In genomic region chr8:88528186-88528585, GRCm38 (mm10) we compare ENCODE assay signal across 25 mouse cellular contexts. TPM values are rescaled to one million over a fixed set of nuclear protein-coding genes. Genes with fewer than 3 reads are reported as not detected.
"Had no signal": no experiment of that assay in that cellular context is flagged by ENCODE, and none has a peak within 500 bp of the region (broad histone marks: within the 10 kb centered on the region; RNA-seq: fewer than 3 reads in every experiment).

No protein-coding gene starts in this region.

- H3K4me2 ChIP-seq: heart, embryonic 12.5 days; hindbrain, embryonic 12.5 days; hindbrain, embryonic 14.5 days; intestine, embryonic 15.5 days; limb, embryonic 12.5 days had no signal

- ATAC-seq: forebrain, postnatal 0 days; hindbrain, embryonic 16.5 days; inflammation-experienced regulatory T-cells, adult 6 months; intestine, embryonic 15.5 days; intestine, postnatal 0 days had no signal

- H3K9ac ChIP-seq: forebrain, postnatal 0 days; heart, embryonic 12.5 days; hindbrain, embryonic 12.5 days; hindbrain, embryonic 14.5 days; intestine, embryonic 15.5 days; limb, embryonic 12.5 days had no signal

- DNase-seq: forebrain, postnatal 0 days; gastrocnemius, adult 2 months; gastrocnemius, postnatal 10 days; gastrocnemius, postnatal 25 days; heart, adult 18-20 months; heart, postnatal 10 days; heart, postnatal 4 days; kidney, adult 18-20 months; kidney, adult 8-10 months; kidney, postnatal 10 days; kidney, postnatal 25 days; kidney, postnatal 4 days; layer of hippocampus, postnatal 36 days; left cerebral cortex, postnatal 4 days had no signal

- H3K27me3 ChIP-seq: hindbrain, embryonic 12.5 days; intestine, embryonic 15.5 days; limb, embryonic 12.5 days had no signal

- H3K36me3 ChIP-seq: heart, embryonic 12.5 days; intestine, embryonic 15.5 days had no signal

- H3K27ac ChIP-seq: gastrocnemius, adult 2 months; heart, embryonic 10.5 days; hindbrain, embryonic 10.5 days; hindbrain, embryonic 12.5 days; hindbrain, embryonic 14.5 days; intestine, embryonic 15.5 days; layer of hippocampus, adult 2 months; limb, embryonic 12.5 days had no signal

- H3K4me3 ChIP-seq: gastrocnemius, adult 2 months; heart, embryonic 10.5 days; heart, embryonic 12.5 days; hindbrain, embryonic 10.5 days; hindbrain, embryonic 12.5 days; intestine, embryonic 15.5 days; layer of hippocampus, adult 2 months; limb, embryonic 12.5 days had no signal

- H3K9me3 ChIP-seq: heart, embryonic 10.5 days; heart, embryonic 12.5 days; hindbrain, embryonic 10.5 days; hindbrain, embryonic 12.5 days; intestine, embryonic 15.5 days; limb, embryonic 12.5 days had no signal

RNA-seq across cellular contexts. Expression of gene Nkd1, which starts 7.0 kb away (rescaled TPM):
- polyA plus RNA-seq: inflammation-experienced regulatory T-cells, adult 6 months had no signal
